Mouse (Mus musculus): ENCODE data around the gene Hapln3.

The Hapln3 gene

GRCm38 (mm10) chr7:79068231-79068630 lies 62.6 kb downstream of the Hapln3 start:
- no peak for DNase-seq

GRCm38 (mm10) chr7:79067466-79067865 lies 63.4 kb downstream of the Hapln3 start:
- no peak for DNase-seq

Data from liver (tissue).